Mouse (Mus musculus) MEL (cell line): ENCODE results near the gene Ncoa3. TPM values are rescaled to one million over a fixed set of nuclear protein-coding genes. Genes with fewer than 3 reads are reported as not detected.

Source experiments
- DNase-seq: peaks from one replicate; pipeline ENCODE4 v3.0.0; 2011; ENCODE audit warnings: low read depth, low spot score
- H3K27ac ChIP-seq: 2 replicates; pipeline ENCODE4 v1.5.1; 2012; ENCODE audit warnings: low read depth, mild to moderate bottlenecking, control low read depth, low read length, moderate library complexity; ENCODE audit not compliant: control insufficient read depth
- H3K27me3 ChIP-seq, 2 experiments: fragments of 150-350 bp in 1 of 2; sonication (generic) in 1 of 2; 2 replicates each; pipeline ENCODE4 v1.6.1; 2012; ENCODE audit warnings: low read length in 2 of 2, mild to moderate bottlenecking in 2 of 2, improper control_type of control experiment in 1 of 2, moderate library complexity in 1 of 2; ENCODE audit not compliant: insufficient read depth in 2 of 2, control insufficient read depth in 1 of 2
- H3K36me3 ChIP-seq, 2 experiments: 2 replicates each; pipeline ENCODE4 v1.6.1; 2012 to 2014; ENCODE audit warnings: low read length in 2 of 2, improper control_type of control experiment in 1 of 2, inconsistent platforms in 1 of 2, mild to moderate bottlenecking in 1 of 2; ENCODE audit not compliant: insufficient read depth in 2 of 2, control insufficient read depth in 1 of 2
- H3K4me1 ChIP-seq, 2 experiments: fragments of 150-350 bp in 1 of 2; sonication (generic) in 1 of 2; 2 replicates each; pipeline ENCODE4 v1.6.1; 2012; ENCODE audit warnings: low read length in 2 of 2, improper control_type of control experiment in 1 of 2, mild to moderate bottlenecking in 1 of 2; ENCODE audit not compliant: insufficient read depth in 2 of 2, control insufficient read depth in 1 of 2
- H3K4me3 ChIP-seq, 2 experiments: fragments of 150-350 bp in 1 of 2; sonication (generic) in 1 of 2; 2 replicates each; pipeline ENCODE4 v1.5.1; 2012; ENCODE audit warnings: low read depth in 2 of 2, low read length in 2 of 2, mild to moderate bottlenecking in 2 of 2, moderate library complexity in 2 of 2, control low read depth in 1 of 2, improper control_type of control experiment in 1 of 2; ENCODE audit not compliant: control insufficient read depth in 1 of 2, insufficient read depth in 1 of 2
- H3K79me2 ChIP-seq: 2 replicates; pipeline ENCODE4 v1.6.1; 2012; ENCODE audit warnings: mild to moderate bottlenecking, low read length, moderate library complexity; ENCODE audit not compliant: control insufficient read depth, poor library complexity, insufficient read depth
- H3K9ac ChIP-seq: 2 replicates; pipeline ENCODE4 v1.6.1; 2012; ENCODE audit warnings: low read depth, mild to moderate bottlenecking, control low read depth, low read length, moderate library complexity; ENCODE audit not compliant: control insufficient read depth, poor library complexity, severe bottlenecking
- H3K9me3 ChIP-seq: fragments of 150-350 bp; sonication (generic); replicated peaks from 2 replicates; pipeline ENCODE4 v1.6.1; 2012; ENCODE audit warnings: mild to moderate bottlenecking, low read length, improper control_type of control experiment, moderate library complexity; ENCODE audit not compliant: insufficient read depth
- CHD1 ChIP-seq: IDR thresholded peaks from 2 replicates; pipeline ENCODE4 v1.6.1; 2012; ENCODE audit warnings: low read depth, mild to moderate bottlenecking, inconsistent platforms, low read length, improper control_type of control experiment
- CHD2 ChIP-seq: IDR thresholded peaks from 2 replicates; pipeline ENCODE4 v1.6.1; 2011; ENCODE audit warnings: low read length, improper control_type of control experiment
- CTCF ChIP-seq, 3 experiments: IDR thresholded peaks in 2 of 3; conservative IDR thresholded peaks in 1 of 3; 2 replicates each; pipeline ENCODE4 v1.5.1; 2011 to 2012; ENCODE audit warnings: low read length in 3 of 3, low read depth in 2 of 3, mild to moderate bottlenecking in 2 of 3, improper control_type of control experiment in 1 of 3, inconsistent platforms in 1 of 3, mixed read lengths in 1 of 3, moderate library complexity in 1 of 3; ENCODE audit not compliant: control insufficient read depth in 1 of 3, insufficient read depth in 1 of 3, poor library complexity in 1 of 3, severe bottlenecking in 1 of 3
- EP300 ChIP-seq, 2 experiments: IDR thresholded peaks; 2 replicates each; pipeline ENCODE4 v1.6.1; 2011; ENCODE audit warnings: improper control_type of control experiment in 2 of 2, low read length in 2 of 2, low read depth in 1 of 2, mild to moderate bottlenecking in 1 of 2
- HCFC1 ChIP-seq: IDR thresholded peaks from 2 replicates; pipeline ENCODE4 v1.6.1; 2012; ENCODE audit warnings: low read depth, mild to moderate bottlenecking, inconsistent platforms, low read length, improper control_type of control experiment, moderate library complexity
- JUND ChIP-seq: IDR thresholded peaks from 2 replicates; pipeline ENCODE4 v1.6.1; 2011; ENCODE audit warnings: low read depth, mild to moderate bottlenecking, improper control_type of control experiment, low read length
- MAX ChIP-seq: IDR thresholded peaks from 2 replicates; pipeline ENCODE4 v1.6.1; 2011; ENCODE audit warnings: low read length, improper control_type of control experiment
- MEF2A ChIP-seq: IDR thresholded peaks from 2 replicates; pipeline ENCODE4 v1.6.1; 2014; ENCODE audit warnings: low read depth, mild to moderate bottlenecking, inconsistent platforms, low read length, improper control_type of control experiment; ENCODE audit not compliant: poor library complexity, insufficient replicate concordance, severe bottlenecking; ENCODE audit errors: extremely low read depth
- MXI1 ChIP-seq: IDR thresholded peaks from 2 replicates; pipeline ENCODE4 v1.6.1; 2011; ENCODE audit warnings: mild to moderate bottlenecking, low read depth, low read length, improper control_type of control experiment
- NELFE ChIP-seq: IDR thresholded peaks from 2 replicates; pipeline ENCODE4 v1.6.1; 2011; ENCODE audit warnings: low read depth, low read length, improper control_type of control experiment
- POLR2AphosphoS5 ChIP-seq: IDR thresholded peaks from 2 replicates; pipeline ENCODE4 v1.6.1; 2012; ENCODE audit warnings: low read depth, borderline replicate concordance, mild to moderate bottlenecking, inconsistent platforms, low read length, moderate library complexity, mixed read lengths
- SIN3A ChIP-seq: IDR thresholded peaks from 2 replicates; pipeline ENCODE4 v1.6.1; 2012; ENCODE audit warnings: low read length, improper control_type of control experiment, inconsistent platforms
- SMC3 ChIP-seq: IDR thresholded peaks from 2 replicates; pipeline ENCODE4 v1.6.1; 2011; ENCODE audit warnings: low read depth, low read length, improper control_type of control experiment
- TCF12 ChIP-seq: IDR thresholded peaks from 2 replicates; pipeline ENCODE4 v1.6.1; 2014; ENCODE audit warnings: low read depth, mild to moderate bottlenecking, inconsistent platforms, low read length, improper control_type of control experiment, moderate library complexity
- UBTF ChIP-seq: IDR thresholded peaks from 2 replicates; pipeline ENCODE4 v1.6.1; 2012; ENCODE audit warnings: low read depth, mild to moderate bottlenecking, inconsistent platforms, low read length, improper control_type of control experiment, moderate library complexity, borderline replicate concordance; ENCODE audit not compliant: insufficient read depth
- USF2 ChIP-seq, 2 experiments: IDR thresholded peaks; 2 replicates each; pipeline ENCODE4 v1.6.1; 2011 to 2012; ENCODE audit warnings: improper control_type of control experiment in 2 of 2, low read length in 2 of 2, borderline replicate concordance in 1 of 2, inconsistent platforms in 1 of 2, low read depth in 1 of 2, mild to moderate bottlenecking in 1 of 2; ENCODE audit not compliant: insufficient read depth in 1 of 2
- ZC3H11A ChIP-seq: IDR thresholded peaks from 2 replicates; pipeline ENCODE4 v1.6.1; 2012; ENCODE audit warnings: low read depth, mild to moderate bottlenecking, inconsistent platforms, low read length, improper control_type of control experiment
- polyA plus RNA-seq, 2 experiments: library from polyadenylated mRNA; stranded (reverse) in 1 of 2; unstranded in 1 of 2; fragments of >175 nt in 1 of 2; fragments of >200 nt in 1 of 2; gene quantifications; 2 replicates each; pipeline versions ENCODE4 v1.2.1 to v1.2.4; 2012; ENCODE audit warnings: low replicate concordance in 2 of 2, low read depth in 1 of 2; ENCODE audit not compliant: insufficient read length in 2 of 2, insufficient read depth in 1 of 2, missing spikeins in 1 of 2
- total RNA-seq: library from RNA; depleted of rRNA; stranded (reverse); fragments of 300-350 nt; gene quantifications from 2 replicates; pipeline ENCODE4 v1.2.3, GENCODE M21; 2012

The Ncoa3 gene
- total and polyA plus RNA-seq, 3 experiments: 5.7 to 19.8 (median 10.3) TPM

GRCm38 (mm10) chr2:166115571-166116277 lies 123.3 kb downstream of the Ncoa3 start:
- DNase-seq: no peak
- Histone ChIP-seq H3K9me3 (no peaks in the 10 kb centered on the region), H3K9ac (no peak overlapping the region), H3K27me3 (no peaks in the 10 kb centered on the region), H3K27ac (no peak overlapping the region), H3K4me1 (no peaks in the 10 kb centered on the region), H3K79me2 (no peaks in the 10 kb centered on the region), H3K36me3 (no peaks in the 10 kb centered on the region), H3K4me3 (no peak overlapping the region)
- TF ChIP-seq CTCF (IDR thresholded peaks at IDR 0.05 in 2 of 3, conservative IDR thresholded peaks at IDR 0.05 in 1 of 3; ENCODE audit: control insufficient read depth in 1 of 3, insufficient read depth in 1 of 3, low read depth in 2 of 3, low read length in 3 of 3, poor library complexity in 1 of 3, severe bottlenecking in 1 of 3) (no peak), EP300 (IDR thresholded peaks at IDR 0.05; ENCODE audit: low read depth in 1 of 2, low read length in 2 of 2) (no peak), SIN3A (no peak), CHD2 (no peak), MEF2A (no peak), POLR2AphosphoS5 (no peak), HCFC1 (no peak), UBTF (no peak), TCF12 (no peak), ZC3H11A (no peak)

- TF ChIP-seq POLR2AphosphoS5: no peak
- TF ChIP-seq MXI1: no peak
- no peak for TF ChIP-seq USF2 (IDR thresholded peaks at IDR 0.05; ENCODE audit: borderline replicate concordance in 1 of 2, insufficient read depth in 1 of 2, low read depth in 1 of 2, low read length in 2 of 2)
- no peak for TF ChIP-seq CHD1
- no peak for TF ChIP-seq JUND
- TF ChIP-seq NELFE: no peak
- no peak for TF ChIP-seq SMC3
- no peak for TF ChIP-seq MAX
- TF ChIP-seq, all 39 proteins: peak for 0
- Histone ChIP-seq H3K27ac (no peak overlapping the region), H3K27me3 (no peaks in the 10 kb centered on the region), H3K36me3 (no peaks in the 10 kb centered on the region), H3K79me2 (no peaks in the 10 kb centered on the region), H3K9me3 (no peaks in the 10 kb centered on the region), H3K4me3 (no peak overlapping the region), H3K9ac (no peak overlapping the region), H3K4me1 (no peaks in the 10 kb centered on the region)
- DNase-seq: no peak
Measured at GRCm38 (mm10) chr2:166116278-166116608, 123.8 kb downstream of the Ncoa3 start.
